Mouse (Mus musculus): ENCODE measurements around the gene Gm5065.

Gm5065 gene

DNA sequence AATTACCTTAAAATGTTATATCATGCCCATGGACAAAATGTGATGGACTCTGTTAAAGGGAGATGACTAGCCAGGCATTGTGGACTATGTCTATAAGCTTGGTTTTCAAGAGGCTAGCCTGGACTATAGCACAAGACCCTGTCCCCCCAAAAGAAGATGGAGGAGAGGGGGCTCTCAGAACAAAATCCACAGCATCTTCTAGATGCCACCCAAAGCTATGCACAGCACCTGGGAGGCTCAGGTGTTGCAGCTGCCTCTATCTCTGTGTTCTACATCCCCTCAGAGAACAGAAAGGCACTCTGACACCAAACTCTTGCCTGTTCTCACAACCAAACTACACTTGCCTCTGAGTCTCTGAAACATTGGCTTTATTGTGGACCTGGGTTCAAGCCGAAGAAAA lies at the start of gene Gm5065:
TSS of gene Gm5065 (plus strand) at position 301 of the 400 bp plus-strand sequence.
- no peak for DNase-seq

DNA sequence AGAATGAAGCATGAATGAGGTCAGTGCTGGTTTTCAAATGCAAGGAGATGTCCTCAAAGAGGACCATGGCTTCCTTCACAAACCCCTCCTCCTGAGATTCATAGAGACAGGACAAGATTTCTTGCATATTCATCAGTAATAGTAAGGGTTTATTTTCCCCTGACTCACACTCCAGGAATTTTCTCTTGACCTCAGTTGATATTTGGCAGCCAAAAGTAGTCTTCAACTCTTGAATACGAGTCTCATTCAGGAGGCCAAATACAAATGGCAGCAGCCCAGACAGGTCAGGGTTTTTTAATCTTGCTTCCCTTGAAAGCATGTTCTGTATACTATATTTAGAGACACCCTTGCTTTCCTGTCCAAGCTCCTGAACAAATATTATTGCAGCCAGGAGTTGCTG lies 22.8 kb upstream of the Gm5065 start:
- DNase-seq: no peak

DNA sequence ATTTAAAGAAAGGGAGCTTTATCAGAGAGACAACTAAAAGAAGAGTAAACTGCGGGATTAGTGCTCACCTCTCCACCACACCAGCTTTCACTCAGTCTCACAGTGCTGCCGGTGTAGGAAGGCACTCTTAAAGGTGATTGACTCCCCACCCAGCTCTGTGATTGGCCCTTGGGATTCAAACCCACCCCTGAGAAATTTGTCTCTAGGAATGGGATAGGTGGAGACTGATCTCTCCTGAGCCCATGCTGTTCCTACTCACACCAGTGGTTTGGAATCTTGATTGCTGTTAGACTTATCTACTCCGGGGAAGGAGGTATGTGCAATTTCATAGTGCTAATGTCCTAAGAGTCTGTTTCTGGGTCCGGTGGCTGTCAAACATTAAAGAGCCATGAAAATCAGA lies 598 bp downstream of the Gm5065 start, which contains the start of gene Nlrp2:
TSS of gene Nlrp2 (minus strand) at position 101 of the 400 bp plus-strand sequence.
- DNase-seq: no peak

DNA sequence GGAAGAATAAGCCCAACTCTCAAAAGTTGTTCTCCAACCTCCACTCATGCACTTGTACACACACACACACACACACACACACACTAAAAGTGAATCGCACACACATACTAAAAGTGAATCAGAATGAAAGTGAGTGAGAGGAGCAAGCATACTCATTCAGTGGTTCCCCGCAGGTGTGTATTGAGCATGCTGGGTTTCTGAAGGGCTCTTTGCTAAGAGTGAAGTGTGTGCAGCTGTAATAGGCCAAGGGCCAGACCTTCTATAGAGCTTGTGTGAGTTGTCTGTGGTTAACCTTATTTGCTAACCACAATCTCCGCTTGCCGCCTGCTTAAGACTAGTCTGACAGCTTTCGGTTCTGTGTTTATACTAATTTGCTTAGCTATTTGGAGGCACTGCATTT lies 13.3 kb downstream of the Gm5065 start:
- DNase-seq: no peak

DNA sequence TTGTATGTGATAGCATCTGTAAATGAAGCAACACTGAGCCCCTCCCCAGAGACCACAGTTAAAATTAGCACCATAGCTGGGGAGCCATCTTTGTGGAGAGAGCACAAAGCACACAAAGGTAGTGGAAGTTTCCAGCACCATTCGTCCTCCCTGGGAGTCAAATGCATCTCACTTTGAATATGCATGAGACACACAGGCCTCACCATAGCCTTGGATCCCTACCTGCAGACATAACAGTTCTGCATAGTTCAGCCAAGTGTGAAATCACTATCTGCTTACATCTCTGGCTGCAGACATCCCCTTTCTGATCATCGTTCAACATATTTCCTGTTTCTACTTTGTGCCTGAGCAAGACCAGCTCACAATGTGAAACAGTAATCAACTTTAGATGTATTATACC lies 16.4 kb downstream of the Gm5065 start:
- no peak for DNase-seq

DNA sequence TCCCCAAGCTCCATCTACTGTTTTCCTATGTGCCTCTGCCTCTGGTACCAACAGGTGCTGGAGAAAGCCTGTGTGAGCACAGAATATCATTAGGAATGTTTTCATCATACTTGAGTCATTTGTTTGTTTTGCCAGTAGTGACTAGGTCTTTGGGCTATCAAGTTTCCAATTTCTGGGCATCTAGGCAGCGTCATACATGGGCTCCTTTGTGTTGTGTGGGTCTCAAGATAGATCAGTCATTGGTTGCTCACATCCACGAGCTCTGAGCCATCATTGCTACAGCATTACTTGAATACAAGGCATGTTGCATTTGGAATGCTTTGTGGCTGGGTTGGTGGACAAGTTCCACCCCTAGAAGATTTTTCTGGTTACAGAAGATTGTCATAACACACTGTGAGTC lies 55.9 kb downstream of the Gm5065 start:
- no peak for DNase-seq

All from layer of hippocampus, adult 9-11 months (tissue).